Mouse (Mus musculus): ENCODE results near the gene Micu1. TPM values are rescaled to one million over a fixed set of nuclear protein-coding genes. Genes with fewer than 3 reads are reported as not detected.
"Not testable (repeated sequence)": the region's sequence is repeated elsewhere in the genome, so short reads cannot be mapped to it uniquely, and the experiment has no call there.

The Micu1 gene
- total RNA-seq (2021) = 51.3 and 59.9 TPM in 2 replicates
- long read RNA-seq, experiment 1, transcript Micu1-204 (12 exons, 2,442 nt) = major isoform, 76 of 93 reads
- long read RNA-seq, experiment 1, transcript Micu1-205 (2 exons, 360 nt) = minor isoform, 8 of 93 reads
- long read RNA-seq, experiment 1, partial matches to known transcripts = 6 of 93 reads
- long read RNA-seq, experiment 1, other reads (novel, unspliced or antisense) = 3 of 93 reads
- long read RNA-seq, experiment 2, transcript Micu1-204 (12 exons, 2,442 nt) = major isoform, 64 of 86 reads
- long read RNA-seq, experiment 2, transcript Micu1-205 (2 exons, 360 nt) = minor isoform, 6 of 86 reads
- long read RNA-seq, experiment 2, partial matches to known transcripts = 13 of 86 reads
- long read RNA-seq, experiment 2, other reads (novel, unspliced or antisense) = 3 of 86 reads

- peak; percentile 99 for DNase-seq
Measured at GRCm38 (mm10) chr10:59702207-59703032, at the start of gene Micu1. Gene Micu1 (plus strand): TSS chr10:59702477.

GRCm38 (mm10) chr10:59656799-59657198 is 45.5 kb upstream of the Micu1 start:
- DNase-seq = no peak

DNA sequence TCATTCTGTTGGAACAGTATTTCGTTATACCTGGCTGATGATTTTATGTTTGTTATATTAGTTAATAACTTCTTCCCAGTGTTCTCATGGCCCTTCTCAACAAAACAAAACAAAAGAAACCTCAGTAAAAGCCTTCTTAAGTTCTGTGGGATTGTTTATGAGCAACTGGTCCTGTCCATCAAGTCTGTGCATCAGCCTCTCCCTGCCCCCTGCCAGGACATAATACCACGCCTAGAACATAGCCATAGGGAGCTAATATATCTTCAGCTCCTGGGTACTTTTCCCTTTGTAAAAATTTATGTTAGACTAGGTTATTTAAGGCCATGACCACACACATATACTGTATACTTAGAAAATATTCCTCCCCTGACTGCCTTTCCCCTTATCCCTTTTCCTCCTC is 37.5 kb upstream of the Micu1 start:
- no peak for DNase-seq

GRCm38 (mm10) chr10:59665503-59666291 is 36.6 kb upstream of the Micu1 start:
- no peak for DNase-seq

DNA sequence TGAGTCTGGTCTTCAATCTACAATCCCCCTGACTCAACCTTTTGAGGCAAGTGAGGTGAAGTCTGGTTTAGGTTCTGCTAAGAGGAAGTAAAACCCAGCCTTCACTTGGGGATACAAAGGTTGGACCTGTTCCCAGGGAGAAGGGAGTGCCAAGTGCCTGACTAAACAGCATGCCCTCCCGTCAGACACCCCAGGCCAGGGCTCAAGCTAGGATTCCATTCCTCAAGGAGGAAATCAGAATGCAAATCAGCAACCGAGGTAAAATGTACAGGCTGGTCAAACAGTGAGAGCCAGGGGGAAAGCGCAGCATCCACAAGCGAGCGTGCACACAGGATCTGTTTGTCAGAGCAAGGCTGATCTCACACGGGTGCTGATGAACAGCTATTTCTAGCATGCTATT is 34.9 kb upstream of the Micu1 start:
- peak; percentile 44 for DNase-seq

- no peak for DNase-seq
Measured at GRCm38 (mm10) chr10:59668491-59668890, 33.8 kb upstream of the Micu1 start.

DNA sequence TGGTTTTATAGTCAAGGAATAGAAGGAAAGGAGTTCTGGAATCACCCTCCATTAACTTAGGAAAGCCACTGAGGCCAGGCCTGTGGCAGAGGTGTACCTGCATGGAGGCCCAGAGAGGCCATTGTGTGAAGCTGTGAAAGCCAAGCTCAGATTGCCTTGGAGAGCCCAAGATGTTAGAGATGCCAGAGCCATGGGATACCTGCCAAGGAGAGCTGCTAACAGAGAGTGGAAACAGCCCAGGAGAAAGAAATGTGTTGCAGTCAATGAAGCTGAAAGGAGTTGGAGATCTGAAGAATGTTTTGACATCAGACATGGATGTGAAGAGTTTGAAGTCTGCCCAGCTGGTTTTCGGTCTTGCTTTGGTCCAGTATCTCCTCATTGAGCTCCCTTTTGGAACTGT is 24.4 kb upstream of the Micu1 start:
- no peak for DNase-seq

GRCm38 (mm10) chr10:59679189-59679588 is 23.1 kb upstream of the Micu1 start:
- DNase-seq = no peak

DNA sequence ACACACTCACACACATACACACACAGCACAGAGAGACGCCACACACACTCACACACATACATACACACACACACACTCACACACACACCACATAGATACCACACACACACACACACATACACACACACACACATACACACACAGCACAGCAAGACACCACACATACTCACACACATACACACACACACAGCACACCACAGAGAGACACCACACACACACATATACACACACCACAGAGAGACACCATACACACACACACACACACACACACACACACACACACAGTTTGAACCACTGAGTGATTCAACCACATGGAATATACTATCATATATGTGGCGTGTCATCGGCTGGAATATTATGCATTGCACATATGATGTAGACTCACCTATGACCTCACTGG is 16.7 kb upstream of the Micu1 start:
- not testable (repeated sequence) for DNase-seq

DNA sequence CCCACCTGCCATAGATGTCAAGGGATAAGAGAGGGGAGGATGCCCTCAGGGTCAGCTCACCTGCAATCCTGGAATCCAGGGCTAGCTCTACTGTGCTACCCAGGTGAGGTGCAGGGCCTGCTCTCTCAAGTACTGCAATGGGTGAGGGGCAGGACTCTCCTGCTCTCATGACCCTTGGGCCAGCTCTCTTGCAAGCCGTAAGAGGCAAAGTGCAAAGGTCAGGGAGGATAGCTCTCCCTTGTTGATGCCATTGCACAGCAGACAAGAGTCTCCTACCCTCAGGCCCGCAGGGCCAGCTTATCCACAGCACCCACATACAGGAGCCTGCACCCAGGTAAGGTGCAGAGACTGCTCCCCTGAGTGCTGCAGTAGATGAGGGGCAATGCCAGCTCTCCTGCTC is 15.2 kb upstream of the Micu1 start:
- DNase-seq = no peak

GRCm38 (mm10) chr10:59689836-59690235 is 12.4 kb upstream of the Micu1 start:
- no peak for DNase-seq

DNA sequence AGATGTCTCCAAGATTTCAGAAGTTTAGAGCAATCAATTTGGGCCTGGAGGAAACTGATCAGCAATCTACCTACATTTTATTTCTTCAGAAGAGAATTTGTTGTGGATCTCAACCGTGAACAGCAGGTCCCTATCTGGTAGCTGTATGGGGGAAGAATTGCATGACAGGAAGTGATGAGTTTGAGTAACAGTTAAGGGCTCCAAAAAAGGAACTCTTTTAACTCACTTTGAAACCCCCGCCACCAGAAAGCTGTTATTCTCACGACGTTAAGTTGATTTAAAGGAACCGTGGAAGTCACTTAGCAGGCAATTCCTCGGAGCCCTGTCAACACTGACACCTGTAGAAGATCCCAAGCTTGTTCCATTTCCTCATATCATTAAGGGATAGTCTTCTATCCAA is 9.8 kb upstream of the Micu1 start:
- no peak for DNase-seq

- no peak for DNase-seq
Measured at GRCm38 (mm10) chr10:59694104-59694503, 8.2 kb upstream of the Micu1 start.

DNA sequence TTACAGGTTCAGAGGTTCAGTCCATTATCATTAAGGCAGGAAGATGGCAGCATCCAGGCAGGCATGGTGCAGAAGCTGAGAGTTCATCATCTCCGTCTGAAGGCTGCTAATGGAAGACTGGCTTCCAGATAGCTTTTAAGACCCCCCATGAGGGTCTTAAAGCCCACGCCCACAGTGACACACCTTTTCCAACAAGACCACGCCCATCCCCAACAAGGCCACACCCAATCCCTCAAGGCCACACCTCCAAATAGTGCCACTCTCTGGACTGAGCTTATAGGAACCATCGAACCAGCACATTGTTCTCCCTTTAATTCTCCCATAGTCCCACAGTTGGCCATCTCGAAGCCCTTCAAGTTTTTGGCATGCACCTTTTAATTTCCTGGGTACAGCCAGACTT is 2.8 kb upstream of the Micu1 start:
- no peak for DNase-seq

DNA sequence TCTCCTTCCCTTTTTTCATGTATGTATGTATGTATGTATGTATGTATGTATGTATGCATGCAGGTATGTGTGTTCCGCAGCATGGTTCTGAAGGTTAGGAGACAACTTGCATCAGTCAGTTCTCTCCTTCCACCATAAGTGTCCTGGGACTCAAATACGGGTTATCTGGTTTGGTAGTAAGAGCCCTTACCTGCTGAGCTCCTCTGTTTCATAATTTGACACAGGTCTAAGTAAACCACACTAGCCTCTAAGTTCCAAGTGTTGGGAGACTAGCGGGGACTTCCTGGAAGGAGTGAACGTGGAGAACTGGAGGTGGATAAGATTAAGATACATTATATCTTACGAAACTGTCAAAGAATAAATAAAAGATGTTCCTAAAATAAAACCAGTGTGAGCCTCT is 472 bp upstream of the Micu1 start:
- no peak for DNase-seq

DNA sequence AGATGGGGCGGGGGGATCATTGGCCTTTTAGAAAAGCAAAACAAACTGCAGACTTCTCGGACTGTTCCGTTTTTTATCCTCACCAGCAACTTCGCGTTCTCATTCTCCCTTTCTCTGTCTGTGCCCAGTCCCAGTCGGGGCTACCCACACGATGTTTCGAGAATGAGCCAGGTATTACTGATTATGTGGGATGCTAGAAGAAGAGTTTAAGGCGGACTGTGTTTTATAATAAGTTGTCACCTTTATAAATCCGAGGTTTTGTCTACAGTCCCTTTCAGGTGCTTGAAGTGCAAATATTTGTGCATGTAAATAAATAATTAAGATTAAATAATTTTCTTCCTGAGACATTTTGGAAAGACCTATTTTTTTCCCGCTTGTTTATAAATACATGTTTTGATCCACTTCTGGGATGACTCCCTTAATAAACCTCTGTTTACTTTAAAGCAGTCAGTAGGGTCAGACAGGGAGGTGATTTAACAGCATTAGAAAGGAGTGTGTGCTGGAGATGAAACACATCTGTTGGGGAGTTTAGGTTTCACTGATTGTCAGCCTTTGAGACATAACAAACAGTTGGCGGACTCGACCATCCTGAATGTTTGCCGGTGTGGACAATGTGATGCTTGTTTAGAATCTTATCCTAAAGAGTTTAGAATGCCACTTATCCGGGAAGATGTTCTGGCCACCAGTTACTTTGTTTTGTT is 933 bp downstream of the Micu1 start:
- no peak for DNase-seq

GRCm38 (mm10) chr10:59706991-59707546 is 4.8 kb downstream of the Micu1 start:
- DNase-seq = no peak

- DNase-seq = no peak
Measured at GRCm38 (mm10) chr10:59707595-59707994, 5.3 kb downstream of the Micu1 start.

- peak; percentile 49 for DNase-seq
Measured at GRCm38 (mm10) chr10:59709281-59709680, 7.0 kb downstream of the Micu1 start.

GRCm38 (mm10) chr10:59710246-59710645 is 8.0 kb downstream of the Micu1 start:
- DNase-seq = peak; percentile 54

DNA sequence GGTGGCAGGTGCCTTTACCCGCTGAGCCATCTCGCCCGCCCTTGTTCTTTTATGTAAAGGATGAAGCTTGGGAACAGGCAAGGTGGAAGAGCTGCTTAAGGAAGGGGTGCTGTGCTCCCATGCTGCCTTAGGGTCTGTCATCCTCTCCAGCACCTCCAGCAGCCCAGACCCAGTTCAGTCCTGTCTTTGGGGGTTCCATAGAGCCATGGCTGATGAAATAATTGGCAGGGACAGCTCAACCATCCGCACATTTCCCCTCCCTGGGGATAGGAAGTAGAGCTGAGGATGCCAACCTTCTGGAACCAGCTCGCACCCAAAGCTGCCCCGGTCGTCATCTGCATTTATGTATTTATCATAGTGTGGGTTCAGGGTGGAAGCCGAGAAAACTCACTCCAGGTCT is 9.8 kb downstream of the Micu1 start:
- DNase-seq = no peak

GRCm38 (mm10) chr10:59720017-59720416 is 17.7 kb downstream of the Micu1 start:
- no peak for DNase-seq
